8 mouse cellular contexts compared by ENCODE assay signal in the genomic region with DNA sequence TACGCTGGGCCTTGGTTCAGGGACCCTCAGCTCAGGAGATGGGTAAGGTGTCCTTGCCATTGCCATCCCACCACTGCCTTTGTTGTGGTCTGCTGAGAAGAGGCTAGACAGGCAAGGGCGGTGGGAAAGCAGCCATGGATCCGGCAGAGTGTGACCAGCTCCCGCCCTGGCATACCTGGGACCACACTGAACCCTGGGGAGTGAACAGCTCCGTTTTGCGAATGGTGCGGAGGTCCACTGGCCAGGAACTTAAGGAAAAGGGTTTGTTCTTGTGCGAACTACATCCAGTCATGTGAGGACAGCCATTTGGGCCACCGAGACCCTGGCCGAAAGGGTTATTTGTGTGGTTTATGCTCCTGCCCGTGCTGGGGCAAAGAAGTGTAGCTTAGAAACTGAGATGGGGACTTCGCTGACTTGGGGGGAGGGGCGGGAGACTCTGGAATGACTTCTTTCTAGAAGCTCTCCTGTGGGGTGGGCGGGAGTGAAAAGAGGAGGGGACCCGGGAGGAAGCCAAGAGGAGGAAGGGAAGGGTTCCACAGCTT.
DNase-seq lines count a peak whose midpoint lies in the region; ATAC-seq and TF ChIP-seq lines count a peak whose summit lies in the region.

No protein-coding gene starts in this region.

- no peaks in the 10 kb centered on the region for H3K36me3 ChIP-seq in kidney, postnatal 0 days (ENCODE audit: insufficient read depth, low read length)
- no peaks in the 10 kb centered on the region for H3K36me3 ChIP-seq in embryonic facial prominence, embryonic 12.5 days
- no peaks in the 10 kb centered on the region for H3K36me3 ChIP-seq in hindbrain, postnatal 0 days (ENCODE audit: insufficient read depth, low read length)
- no peaks in the 10 kb centered on the region for H3K36me3 ChIP-seq in neural tube, embryonic 12.5 days

- H3K4me3 ChIP-seq in kidney, postnatal 0 days (replicated peaks; ENCODE audit: low read depth, low read length): peak overlapping the region; percentile 18
- peak overlapping the region; percentile 26 for H3K4me3 ChIP-seq in embryonic facial prominence, embryonic 12.5 days
- peak overlapping the region; percentile 23 for H3K4me3 ChIP-seq in hindbrain, postnatal 0 days (ENCODE audit: low read length)
- peak overlapping the region; percentile 22; the same call in 1 of the 2 replicates for H3K4me3 ChIP-seq in neural tube, embryonic 12.5 days

- WGBS in kidney, postnatal 0 days: 3% methylated on average over 14 of the region's 15 CpGs
- WGBS in embryonic facial prominence, embryonic 12.5 days: 5% methylated on average over 15 of the region's 15 CpGs
- 25% methylated on average over 15 of the region's 15 CpGs for WGBS in hindbrain, postnatal 0 days
- WGBS in neural tube, embryonic 12.5 days: 9% methylated on average over 15 of the region's 15 CpGs

- DNase-seq in kidney, postnatal 0 days (ENCODE audit: low spot score): no peak
- no peak for DNase-seq in kidney, adult 9 months
- DNase-seq in hindbrain, postnatal 0 days (ENCODE audit: low spot score): no peak
- no peak for DNase-seq in spleen, postnatal 36 days (ENCODE audit: low spot score in 2 of 2)
- no peak for DNase-seq in kidney, adult 8-10 months
- no peak for DNase-seq in layer of hippocampus, postnatal 36 days

- no peak for TF ChIP-seq CTCF in kidney, postnatal 0 days (IDR thresholded peaks at IDR 0.05; ENCODE audit: low read depth)
- no peak for TF ChIP-seq CTCF in hindbrain, postnatal 0 days (IDR thresholded peaks at IDR 0.05; ENCODE audit: low read depth)

- peak overlapping the region; percentile 48 for H3K4me2 ChIP-seq in kidney, postnatal 0 days (ENCODE audit: low read length)
- H3K4me2 ChIP-seq in embryonic facial prominence, embryonic 12.5 days (replicated peaks): peak overlapping the region; percentile 46
- H3K4me2 ChIP-seq in hindbrain, postnatal 0 days (ENCODE audit: low read depth, low read length): peak overlapping the region; percentile 46
- H3K4me2 ChIP-seq in neural tube, embryonic 12.5 days (replicated peaks): peak overlapping the region; percentile 60

- H3K27ac ChIP-seq in kidney, postnatal 0 days: no peak overlapping the region
- H3K27ac ChIP-seq in embryonic facial prominence, embryonic 12.5 days: no peak overlapping the region
- peak overlapping the region; percentile 54; the same call in 1 of the 2 replicates for H3K27ac ChIP-seq in hindbrain, postnatal 0 days
- H3K27ac ChIP-seq in neural tube, embryonic 12.5 days: no peak overlapping the region

- H3K9me3 ChIP-seq in kidney, postnatal 0 days (replicated peaks; ENCODE audit: low read length): no peaks in the 10 kb centered on the region
- no peaks in the 10 kb centered on the region for H3K9me3 ChIP-seq in embryonic facial prominence, embryonic 12.5 days
- no peaks in the 10 kb centered on the region for H3K9me3 ChIP-seq in hindbrain, postnatal 0 days (ENCODE audit: low read length)
- H3K9me3 ChIP-seq in neural tube, embryonic 12.5 days: no peaks in the 10 kb centered on the region

- no peak; the same call in 1 of the 2 replicates for ATAC-seq in kidney, postnatal 0 days (replicated peaks; ENCODE audit: low FRiP score, low read depth)
- no peak for ATAC-seq in embryonic facial prominence, embryonic 12.5 days (ENCODE audit: insufficient number of reproducible peaks, insufficient read depth, low FRiP score, low TSS enrichment)
- peak; percentile 28; the same call in 1 of the 2 replicates for ATAC-seq in hindbrain, postnatal 0 days
- 0 out of 2 replicates have a peak, but pooled peaks have one; percentile 0 for ATAC-seq in neural tube, embryonic 12.5 days (ENCODE audit: low FRiP score, low read depth)

- H3K4me1 ChIP-seq in kidney, postnatal 0 days (replicated peaks; ENCODE audit: insufficient read depth, low read length): peaks cover 9% of the 10 kb centered on the region
- peaks cover 16% of the 10 kb centered on the region for H3K4me1 ChIP-seq in embryonic facial prominence, embryonic 12.5 days
- peaks cover 6% of the 10 kb centered on the region; the same call in 1 of the 2 replicates for H3K4me1 ChIP-seq in hindbrain, postnatal 0 days (ENCODE audit: insufficient read depth, low read length)
- peaks cover 48% of the 10 kb centered on the region for H3K4me1 ChIP-seq in neural tube, embryonic 12.5 days

- H3K27me3 ChIP-seq in kidney, postnatal 0 days (ENCODE audit: insufficient read depth, low read length): peaks cover 64% of the 10 kb centered on the region
- peaks cover 66% of the 10 kb centered on the region for H3K27me3 ChIP-seq in embryonic facial prominence, embryonic 12.5 days
- H3K27me3 ChIP-seq in hindbrain, postnatal 0 days (ENCODE audit: insufficient read depth, low read length): peaks cover 14% of the 10 kb centered on the region; the same call in 1 of the 2 replicates
- H3K27me3 ChIP-seq in neural tube, embryonic 12.5 days (replicated peaks): peaks cover 13% of the 10 kb centered on the region

- H3K9ac ChIP-seq in kidney, postnatal 0 days (ENCODE audit: low read depth, low read length): no peak overlapping the region
- peak overlapping the region; percentile 12 for H3K9ac ChIP-seq in embryonic facial prominence, embryonic 12.5 days
- peak overlapping the region; percentile 31; the same call in 1 of the 2 replicates for H3K9ac ChIP-seq in hindbrain, postnatal 0 days (replicated peaks; ENCODE audit: low read length)
- no peak overlapping the region for H3K9ac ChIP-seq in neural tube, embryonic 12.5 days

Comparison
In these comparisons a context has a peak if more than half of its experiments do, and no peak if none do; other contexts are left out.
1. ATAC-seq: peak in hindbrain, postnatal 0 days (single experiment) and neural tube, embryonic 12.5 days (single experiment); none in kidney, postnatal 0 days (single experiment) and embryonic facial prominence, embryonic 12.5 days (single experiment).
2. H3K9ac ChIP-seq: peak in embryonic facial prominence, embryonic 12.5 days (single experiment) and hindbrain, postnatal 0 days (single experiment); none in kidney, postnatal 0 days (single experiment) and neural tube, embryonic 12.5 days (single experiment).
3. Peak in every context shown above with its lines, with median percentiles within 50 percentile points of each other: H3K4me2 ChIP-seq and H3K4me3 ChIP-seq.